Mouse (Mus musculus) lung, postnatal 0 days (tissue): ENCODE data around the gene Poc1a.

Source experiments
- CTCF ChIP-seq: IDR thresholded peaks from 2 replicates; pipeline ENCODE4 v1.5.1; 2016; ENCODE audit warnings: antibody characterized with exemption, mild to moderate bottlenecking
- EP300 ChIP-seq: IDR thresholded peaks from 2 replicates; pipeline ENCODE4 v1.6.1; 2016; ENCODE audit warnings: antibody characterized with exemption, mild to moderate bottlenecking, control low read depth

- no peak for TF ChIP-seq CTCF
- TF ChIP-seq EP300, result peak; percentile 36; the same call in 1 of the 2 replicates
These were observed 72.9 kb downstream of the Poc1a start for GRCm38 (mm10) chr9:106353779-106354178.
